Mouse (Mus musculus) frontal cortex, adult (tissue): ENCODE measurements around the gene Dmrt1.
"Not testable (repeated sequence)": the region's sequence is repeated elsewhere in the genome, so short reads cannot be mapped to it uniquely, and the experiment has no call there.

Experiments
- ATAC-seq: cut with Nextera tagmentation; 2 replicates; pipeline ENCODE4 v1.9.2; 2017; ENCODE audit warnings: mild to moderate bottlenecking, moderate library complexity, mixed read lengths; ENCODE audit not compliant: low TSS enrichment

The Dmrt1 gene

GRCm38 (mm10) chr19:25505360-25506196 lies at the start of gene Dmrt1:
Dmrt1 (plus strand) TSS chr19:25505618.
- ATAC-seq = no peak

DNA sequence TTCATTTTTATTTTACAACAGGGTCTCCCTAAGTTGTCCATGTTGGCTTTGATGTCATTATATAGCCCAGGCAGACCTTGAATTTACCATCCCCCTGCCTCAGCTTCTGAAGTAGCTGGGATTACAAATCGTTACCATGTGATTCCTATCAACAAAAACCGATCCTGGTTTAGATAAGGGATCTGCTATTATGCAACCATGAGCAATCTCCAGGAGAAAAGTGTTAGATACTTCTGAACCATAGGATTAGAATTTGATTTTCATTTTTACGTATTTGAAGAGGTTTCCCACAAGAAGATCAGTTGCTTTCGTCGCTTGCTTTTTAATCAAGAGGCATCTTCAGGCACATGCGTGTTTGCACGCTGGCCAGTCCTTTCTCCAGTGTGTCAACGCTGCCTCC lies 44.7 kb upstream of the Dmrt1 start:
- no peak for ATAC-seq

GRCm38 (mm10) chr19:25461553-25462320 lies 43.7 kb upstream of the Dmrt1 start:
- ATAC-seq = no peak

DNA sequence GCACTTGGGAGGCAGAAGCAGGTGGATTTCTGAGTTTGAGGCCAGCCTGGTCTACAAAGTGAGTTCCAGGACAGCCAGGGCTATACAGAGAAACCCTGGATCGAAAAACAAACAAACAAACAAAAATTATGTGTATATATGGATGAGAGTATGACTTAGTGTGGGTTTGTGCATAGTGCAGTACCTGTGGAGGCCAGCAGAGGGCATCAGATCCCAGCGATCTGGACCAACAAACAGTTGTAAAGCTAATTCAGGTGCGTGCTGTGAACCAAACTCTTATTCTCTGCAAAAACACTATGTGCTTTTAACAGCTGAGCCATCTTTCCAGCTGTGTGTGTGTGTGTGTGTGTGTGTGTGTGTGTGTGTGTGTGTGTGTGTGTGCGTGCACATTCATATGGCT lies 29.6 kb upstream of the Dmrt1 start:
- not testable (repeated sequence) for ATAC-seq

GRCm38 (mm10) chr19:25479152-25479669 lies 26.2 kb upstream of the Dmrt1 start:
- ATAC-seq = no peak

DNA sequence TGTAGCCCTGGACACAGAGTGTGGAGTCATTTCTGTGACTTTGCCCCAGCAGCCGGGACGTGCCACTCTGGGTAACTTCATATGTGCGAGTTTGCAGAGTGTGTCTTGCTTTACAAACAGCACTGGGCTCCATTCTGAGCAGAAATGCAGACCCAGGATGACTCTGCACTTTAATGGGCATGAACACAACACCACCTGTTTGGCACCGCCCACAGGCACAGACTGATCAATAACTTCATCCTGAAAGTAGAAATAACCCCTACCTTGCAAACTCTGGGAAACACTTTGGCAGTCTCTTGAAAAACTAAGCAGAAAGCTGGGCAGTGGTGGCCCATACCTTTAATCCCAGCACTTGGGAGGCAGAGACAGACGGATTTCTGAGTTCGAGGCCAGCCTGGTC lies 24.6 kb upstream of the Dmrt1 start:
- no peak for ATAC-seq

- ATAC-seq = no peak
Measured at GRCm38 (mm10) chr19:25486561-25486960, 18.9 kb upstream of the Dmrt1 start.

- no peak for ATAC-seq
Measured at GRCm38 (mm10) chr19:25487350-25487749, 18.1 kb upstream of the Dmrt1 start.

- no peak for ATAC-seq
Measured at GRCm38 (mm10) chr19:25488546-25488945, 16.9 kb upstream of the Dmrt1 start.

- no peak for ATAC-seq
Measured at GRCm38 (mm10) chr19:25489546-25489945, 15.9 kb upstream of the Dmrt1 start.

- no peak for ATAC-seq
Measured at GRCm38 (mm10) chr19:25497434-25497833, 8.0 kb upstream of the Dmrt1 start.

- no peak for ATAC-seq
Measured at GRCm38 (mm10) chr19:25504878-25505277, 540 bp upstream of the Dmrt1 start.

DNA sequence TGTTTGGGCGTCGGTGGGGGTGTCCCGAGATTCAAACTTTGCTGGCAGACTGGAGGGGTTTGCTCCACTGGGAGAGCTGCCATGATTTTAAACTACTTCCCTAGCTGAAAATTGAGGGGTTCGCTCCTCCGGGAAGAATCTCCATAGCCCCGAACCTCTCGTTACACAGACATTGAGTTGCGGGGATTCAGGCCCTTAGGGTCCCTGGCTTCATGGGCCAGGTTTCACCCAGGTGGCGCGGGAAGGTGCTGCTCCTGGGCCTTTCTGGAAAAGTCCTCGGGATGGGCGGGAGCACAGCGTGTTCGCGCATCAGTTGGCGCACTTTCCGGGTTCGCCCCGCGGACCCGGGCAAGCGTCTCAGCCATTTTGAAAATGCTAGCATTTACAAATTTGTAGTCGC lies 1.2 kb downstream of the Dmrt1 start:
- ATAC-seq = no peak

- ATAC-seq = no peak
Measured at GRCm38 (mm10) chr19:25514986-25515530, 9.6 kb downstream of the Dmrt1 start.

GRCm38 (mm10) chr19:25524156-25524555 lies 18.7 kb downstream of the Dmrt1 start:
- no peak for ATAC-seq

- no peak for ATAC-seq
Measured at GRCm38 (mm10) chr19:25525726-25526125, 20.3 kb downstream of the Dmrt1 start.

DNA sequence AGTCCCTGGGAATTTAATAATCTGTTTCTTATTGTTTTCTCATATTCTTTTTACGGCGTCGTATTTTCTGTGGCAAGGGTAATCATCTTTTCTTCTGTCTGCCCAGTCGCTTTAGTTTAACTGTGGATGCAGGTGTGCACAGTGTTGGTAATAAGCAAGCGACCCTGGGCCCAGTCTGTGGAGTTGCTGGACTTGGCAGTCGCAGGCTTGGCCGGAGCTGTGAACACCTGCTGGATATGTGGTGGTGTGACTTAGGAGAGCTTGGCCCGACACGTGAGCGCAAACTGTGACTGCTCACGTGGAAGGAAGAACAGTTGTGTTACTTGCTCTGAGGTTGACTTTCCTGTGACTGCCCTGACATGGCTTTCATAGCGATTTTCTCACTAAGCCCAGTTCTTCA lies 24.3 kb downstream of the Dmrt1 start:
- no peak for ATAC-seq

- peak; percentile 87 for ATAC-seq
Measured at GRCm38 (mm10) chr19:25545714-25546340, 40.4 kb downstream of the Dmrt1 start.

GRCm38 (mm10) chr19:25547086-25547643 lies 41.7 kb downstream of the Dmrt1 start:
- no peak for ATAC-seq

DNA sequence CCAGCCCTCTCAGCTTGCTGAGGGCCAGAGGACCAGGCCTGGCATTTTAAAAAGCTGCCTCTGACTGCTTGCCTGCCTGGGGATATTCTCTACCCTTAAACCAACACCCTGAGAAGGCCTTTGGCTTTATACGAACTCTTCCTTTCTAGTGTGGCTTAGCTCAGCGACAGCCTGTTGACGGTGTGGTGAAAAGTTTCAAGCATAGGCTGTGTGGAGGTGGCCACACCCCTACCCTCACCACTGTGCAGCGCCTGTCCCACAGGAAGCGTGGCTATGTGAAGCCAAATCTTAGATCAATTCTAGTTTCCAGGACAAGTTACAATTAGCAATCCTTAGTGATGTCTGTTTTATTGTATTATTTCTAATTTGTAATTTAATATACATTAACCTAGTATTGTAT lies 44.9 kb downstream of the Dmrt1 start:
- no peak for ATAC-seq

DNA sequence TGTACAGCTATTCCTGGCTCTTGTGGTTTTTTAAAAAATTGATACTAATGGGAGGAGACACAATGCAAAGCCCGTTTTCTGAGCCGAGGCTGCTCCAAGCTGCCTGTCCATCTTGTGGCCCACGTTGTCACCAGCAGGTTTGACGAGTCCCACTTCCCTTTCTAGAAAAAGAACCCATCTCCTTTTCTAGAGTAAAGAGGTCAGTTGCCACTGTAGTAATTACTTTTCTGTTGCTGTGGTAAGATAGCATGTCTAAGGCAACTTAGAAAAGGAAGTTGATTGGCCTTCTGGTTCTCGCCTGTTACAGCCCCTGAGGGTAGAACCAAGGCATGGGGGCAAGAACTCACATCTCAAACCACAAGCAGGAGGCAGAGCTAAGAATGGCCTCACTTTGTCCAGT lies 45.6 kb downstream of the Dmrt1 start:
- ATAC-seq = no peak

DNA sequence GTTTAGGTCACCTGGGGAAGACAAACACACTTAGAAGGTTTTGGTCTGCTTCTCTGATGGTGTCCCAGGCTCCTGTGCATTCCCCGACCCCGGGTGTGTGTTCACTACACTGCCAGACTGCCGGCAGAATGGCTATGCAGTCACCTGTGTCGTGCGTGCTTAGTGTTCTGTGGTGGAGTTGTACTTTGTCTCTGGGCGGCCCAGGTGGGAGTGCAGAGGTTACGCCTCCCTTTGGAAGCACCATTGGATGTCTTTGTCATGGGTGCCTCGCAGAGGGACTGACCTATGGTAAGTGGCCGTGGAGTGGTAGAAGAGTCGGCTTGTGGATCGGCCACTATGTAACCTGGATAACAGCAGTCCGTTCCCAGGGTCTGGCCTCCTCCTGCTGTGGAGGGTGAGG lies 59.0 kb downstream of the Dmrt1 start:
- ATAC-seq = no peak
